18 mouse cellular contexts compared by ENCODE assay signal in the genomic region with DNA sequence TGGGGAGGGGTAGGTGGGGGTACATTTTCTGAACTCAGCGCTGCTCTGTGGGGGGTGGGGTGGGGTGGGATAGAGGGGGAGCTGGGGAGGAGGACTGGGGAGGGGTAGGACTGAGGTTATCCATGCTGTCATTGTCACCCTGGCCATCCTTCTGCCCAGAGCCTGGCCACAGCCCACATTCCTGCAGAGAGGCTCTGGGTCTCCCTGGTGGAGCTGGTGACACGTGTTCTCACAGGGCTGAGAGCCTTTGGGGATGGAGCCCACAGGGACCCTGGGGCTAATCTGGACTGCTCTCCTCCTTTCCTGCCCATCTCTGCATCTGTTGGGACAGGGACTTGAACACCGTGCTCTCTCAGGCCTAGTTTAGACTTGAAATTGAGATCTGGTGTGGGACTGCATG. TPM values are rescaled to one million over a fixed set of nuclear protein-coding genes. Genes with fewer than 3 reads are reported as not detected.
DNase-seq lines count a peak whose midpoint lies in the region; ATAC-seq and TF ChIP-seq lines count a peak whose summit lies in the region.
"Had no signal": no experiment of that assay in that cellular context is flagged by ENCODE, and none has a peak within 500 bp of the region (broad histone marks: within the 10 kb centered on the region; RNA-seq: fewer than 3 reads in every experiment).

No protein-coding gene starts in this region.

- H3K27ac ChIP-seq in forebrain, embryonic 14.5 days (ENCODE audit: low read depth, low read length): 0 out of 2 replicates have a peak overlapping the region, but pooled peaks have one; percentile 11
- H3K27ac ChIP-seq in forebrain, embryonic 15.5 days (replicated peaks): no peak overlapping the region
- H3K27ac ChIP-seq in midbrain, embryonic 10.5 days (replicated peaks): peak overlapping the region; percentile 72
- no peak overlapping the region; the same call in 1 of the 2 replicates for H3K27ac ChIP-seq in midbrain, embryonic 14.5 days (replicated peaks; ENCODE audit: low read depth, low read length)
- no peak overlapping the region for H3K27ac ChIP-seq in hindbrain, embryonic 14.5 days
- H3K27ac ChIP-seq in midbrain, postnatal 0 days (ENCODE audit: low read depth, low read length): 0 out of 2 replicates have a peak overlapping the region, but pooled peaks have one; percentile 49
- H3K27ac ChIP-seq: heart, embryonic 13.5 days; intestine, embryonic 15.5 days had no signal

- no peak for DNase-seq in forebrain, embryonic 14.5 days (ENCODE audit: low spot score)
- DNase-seq in midbrain, embryonic 10.5 days (ENCODE audit: low spot score): peak; percentile 41
- DNase-seq in midbrain, embryonic 14.5 days: no peak
- DNase-seq in hindbrain, embryonic 14.5 days (ENCODE audit: low spot score): no peak
- DNase-seq in midbrain, postnatal 0 days (ENCODE audit: low spot score): peak; percentile 76
- DNase-seq in right cerebral cortex, adult 18-20 months: no peak
- DNase-seq in heart, postnatal 36 days: no peak
- DNase-seq: B cell, adult 2 months; cerebellum, adult 8-10 months; gastrocnemius, postnatal 10 days; heart, adult 11 months; kidney, adult 9 months; right cerebral cortex, postnatal 25 days; thymus, postnatal 25 days had no signal

- H3K9me3 ChIP-seq in forebrain, embryonic 14.5 days (replicated peaks; ENCODE audit: control insufficient read depth, low read length): no peaks in the 10 kb centered on the region
- no peaks in the 10 kb centered on the region for H3K9me3 ChIP-seq in forebrain, embryonic 15.5 days
- H3K9me3 ChIP-seq in midbrain, embryonic 10.5 days (replicated peaks): no peaks in the 10 kb centered on the region
- no peaks in the 10 kb centered on the region for H3K9me3 ChIP-seq in midbrain, embryonic 14.5 days (ENCODE audit: control insufficient read depth, low read length)
- no peaks in the 10 kb centered on the region for H3K9me3 ChIP-seq in hindbrain, embryonic 14.5 days (ENCODE audit: control insufficient read depth, low read length)
- H3K9me3 ChIP-seq in midbrain, postnatal 0 days (ENCODE audit: low read length): no peaks in the 10 kb centered on the region
- H3K9me3 ChIP-seq: heart, embryonic 13.5 days; intestine, embryonic 15.5 days had no signal

- H3K4me1 ChIP-seq in forebrain, embryonic 14.5 days (ENCODE audit: control insufficient read depth, insufficient read depth, low read length): peaks cover 38% of the 10 kb centered on the region
- H3K4me1 ChIP-seq in forebrain, embryonic 15.5 days: peaks cover 68% of the 10 kb centered on the region
- H3K4me1 ChIP-seq in midbrain, embryonic 10.5 days: peaks cover 77% of the 10 kb centered on the region
- peaks cover 56% of the 10 kb centered on the region for H3K4me1 ChIP-seq in midbrain, embryonic 14.5 days (ENCODE audit: control insufficient read depth, insufficient read depth, low read length)
- H3K4me1 ChIP-seq in hindbrain, embryonic 14.5 days (replicated peaks; ENCODE audit: control insufficient read depth, insufficient read depth, low read length): peaks cover 68% of the 10 kb centered on the region
- H3K4me1 ChIP-seq in midbrain, postnatal 0 days (ENCODE audit: insufficient read depth, low read length): peaks cover 50% of the 10 kb centered on the region
- H3K4me1 ChIP-seq: intestine, embryonic 15.5 days had no signal

- intact Hi-C loops in heart, postnatal 36 days (cut with DNase I): no loop called here

- ATAC-seq in forebrain, embryonic 14.5 days: no peak
- no peak for ATAC-seq in forebrain, embryonic 15.5 days (replicated peaks)
- no peak for ATAC-seq in midbrain, embryonic 14.5 days (ENCODE audit: low FRiP score, low TSS enrichment)
- peak; percentile 28; the same call in 1 of the 2 replicates for ATAC-seq in hindbrain, embryonic 14.5 days (ENCODE audit: low FRiP score)
- ATAC-seq in midbrain, postnatal 0 days (ENCODE audit: low FRiP score): peak; percentile 52
- ATAC-seq: intestine, embryonic 15.5 days; lung, postnatal 0 days had no signal

- no peak overlapping the region for H3K4me2 ChIP-seq in forebrain, embryonic 14.5 days (ENCODE audit: low read length)
- H3K4me2 ChIP-seq in forebrain, embryonic 15.5 days (replicated peaks): no peak overlapping the region
- no peak overlapping the region for H3K4me2 ChIP-seq in midbrain, embryonic 14.5 days (ENCODE audit: low read length)
- H3K4me2 ChIP-seq in hindbrain, embryonic 14.5 days (replicated peaks): no peak overlapping the region
- H3K4me2 ChIP-seq in midbrain, postnatal 0 days (ENCODE audit: low read depth, low read length, poor library complexity, severe bottlenecking): no peak overlapping the region
- H3K4me2 ChIP-seq: heart, embryonic 13.5 days; intestine, embryonic 15.5 days had no signal

- H3K9ac ChIP-seq in forebrain, embryonic 14.5 days (ENCODE audit: low read length): 0 out of 2 replicates have a peak overlapping the region, but pooled peaks have one; percentile 21
- no peak overlapping the region for H3K9ac ChIP-seq in forebrain, embryonic 15.5 days (replicated peaks)
- H3K9ac ChIP-seq in midbrain, embryonic 14.5 days (replicated peaks; ENCODE audit: low read length): no peak overlapping the region
- H3K9ac ChIP-seq in hindbrain, embryonic 14.5 days: no peak overlapping the region
- no peak overlapping the region for H3K9ac ChIP-seq in midbrain, postnatal 0 days (replicated peaks; ENCODE audit: low read length, poor library complexity, severe bottlenecking)
- H3K9ac ChIP-seq: heart, embryonic 13.5 days; intestine, embryonic 15.5 days had no signal

- WGBS in forebrain, embryonic 14.5 days: 45% methylated on average over 3 of the region's 3 CpGs
- 53% methylated on average over 3 of the region's 3 CpGs for WGBS in forebrain, embryonic 15.5 days
- 30% methylated on average over 3 of the region's 3 CpGs for WGBS in midbrain, embryonic 10.5 days
- whole genome bisulfite sequencing in midbrain, embryonic 14.5 days: 16% methylated on average over 3 of the region's 3 CpGs
- 12% methylated on average over 2 of the region's 3 CpGs for WGBS in hindbrain, embryonic 14.5 days
- 22% methylated on average over 3 of the region's 3 CpGs for WGBS in midbrain, postnatal 0 days

- H3K4me3 ChIP-seq in forebrain, embryonic 14.5 days (ENCODE audit: low read depth, low read length): no peak overlapping the region
- no peak overlapping the region for H3K4me3 ChIP-seq in forebrain, embryonic 15.5 days
- no peak overlapping the region for H3K4me3 ChIP-seq in midbrain, embryonic 10.5 days
- no peak overlapping the region for H3K4me3 ChIP-seq in midbrain, embryonic 14.5 days (replicated peaks; ENCODE audit: low read depth, low read length)
- no peak overlapping the region for H3K4me3 ChIP-seq in hindbrain, embryonic 14.5 days (replicated peaks; ENCODE audit: low read length)
- H3K4me3 ChIP-seq in midbrain, postnatal 0 days (ENCODE audit: low read depth, low read length): no peak overlapping the region
- H3K4me3 ChIP-seq: heart, embryonic 13.5 days; intestine, embryonic 15.5 days had no signal

- H3K27me3 ChIP-seq in forebrain, embryonic 14.5 days (replicated peaks; ENCODE audit: control insufficient read depth, insufficient read depth, low read length): no peaks in the 10 kb centered on the region
- no peaks in the 10 kb centered on the region for H3K27me3 ChIP-seq in forebrain, embryonic 15.5 days
- H3K27me3 ChIP-seq in midbrain, embryonic 10.5 days (ENCODE audit: low read depth, poor library complexity, severe bottlenecking): no peaks in the 10 kb centered on the region
- no peaks in the 10 kb centered on the region for H3K27me3 ChIP-seq in midbrain, embryonic 14.5 days (ENCODE audit: control insufficient read depth, insufficient read depth, low read length)
- H3K27me3 ChIP-seq in hindbrain, embryonic 14.5 days (ENCODE audit: control insufficient read depth, insufficient read depth, low read length): no peaks in the 10 kb centered on the region
- H3K27me3 ChIP-seq in midbrain, postnatal 0 days (ENCODE audit: insufficient read depth, low read length): no peaks in the 10 kb centered on the region
- H3K27me3 ChIP-seq: heart, embryonic 13.5 days; intestine, embryonic 15.5 days had no signal

- TF ChIP-seq CTCF in midbrain, postnatal 0 days (IDR thresholded peaks at IDR 0.05): no peak

- H3K36me3 ChIP-seq in forebrain, embryonic 14.5 days (ENCODE audit: control insufficient read depth, insufficient read depth, low read length): no peaks in the 10 kb centered on the region
- H3K36me3 ChIP-seq in forebrain, embryonic 15.5 days: no peaks in the 10 kb centered on the region
- H3K36me3 ChIP-seq in midbrain, embryonic 10.5 days: no peaks in the 10 kb centered on the region
- H3K36me3 ChIP-seq in midbrain, embryonic 14.5 days (ENCODE audit: control insufficient read depth, insufficient read depth, low read length): no peaks in the 10 kb centered on the region
- no peaks in the 10 kb centered on the region for H3K36me3 ChIP-seq in hindbrain, embryonic 14.5 days (replicated peaks; ENCODE audit: control insufficient read depth, insufficient read depth)
- H3K36me3 ChIP-seq in midbrain, postnatal 0 days (ENCODE audit: insufficient read depth, low read length): no peaks in the 10 kb centered on the region
- H3K36me3 ChIP-seq: heart, embryonic 13.5 days; intestine, embryonic 15.5 days had no signal

RNA-seq across cellular contexts. Expression of a gene that starts 18.5 kb away (rescaled TPM):
- 47.6 and 61.2 TPM in 2 replicates for polyA plus RNA-seq in forebrain, embryonic 14.5 days (2014; fragmentation: Nextera tagmentation; extraction: Ambion mirVana)
- 84.9 and 85.7 TPM in 2 replicates for polyA plus RNA-seq in forebrain, embryonic 15.5 days (2015; fragmentation: Nextera tagmentation; extraction: Ambion mirVana)
- polyA plus RNA-seq in midbrain, embryonic 10.5 days (2016; fragmentation: Nextera tagmentation; extraction: Ambion mirVana): 21.3 and 28.5 TPM in 2 replicates
- 95.3 and 95.7 TPM in 2 replicates for polyA plus RNA-seq in midbrain, embryonic 14.5 days (2014; fragmentation: Nextera tagmentation; extraction: Ambion mirVana)
- polyA plus RNA-seq in hindbrain, embryonic 14.5 days (2014; fragmentation: Nextera tagmentation; extraction: Ambion mirVana): 110 and 129 TPM in 2 replicates
- 645 and 733 TPM in 2 replicates for total RNA-seq in midbrain, postnatal 0 days (2014; rRNA removed)
- polyA plus RNA-seq in midbrain, postnatal 0 days (2015; fragmentation: Nextera tagmentation; extraction: Ambion mirVana): 241 and 242 TPM in 2 replicates
- total RNA-seq in heart, postnatal 36 days (2021): 10 to 100 TPM; 35.5 to 46.0 TPM

Comparison
In these comparisons a context has a peak if more than half of its experiments do, and no peak if none do; other contexts are left out.
1. ATAC-seq: peak in hindbrain, embryonic 14.5 days (single experiment) and midbrain, postnatal 0 days (single experiment); none in forebrain, embryonic 14.5 days (single experiment), forebrain, embryonic 15.5 days (single experiment) and midbrain, embryonic 14.5 days (single experiment).
2. DNase-seq: peak in midbrain, embryonic 10.5 days (single experiment) and midbrain, postnatal 0 days (single experiment); none in forebrain, embryonic 14.5 days (single experiment), midbrain, embryonic 14.5 days (single experiment), hindbrain, embryonic 14.5 days (single experiment), right cerebral cortex, adult 18-20 months (single experiment) and heart, postnatal 36 days (0 of 2).
3. H3K27ac ChIP-seq: peak in forebrain, embryonic 14.5 days (single experiment), midbrain, embryonic 10.5 days (single experiment) and midbrain, postnatal 0 days (single experiment); none in forebrain, embryonic 15.5 days (single experiment), midbrain, embryonic 14.5 days (single experiment) and hindbrain, embryonic 14.5 days (single experiment).